In the genomic region with DNA sequence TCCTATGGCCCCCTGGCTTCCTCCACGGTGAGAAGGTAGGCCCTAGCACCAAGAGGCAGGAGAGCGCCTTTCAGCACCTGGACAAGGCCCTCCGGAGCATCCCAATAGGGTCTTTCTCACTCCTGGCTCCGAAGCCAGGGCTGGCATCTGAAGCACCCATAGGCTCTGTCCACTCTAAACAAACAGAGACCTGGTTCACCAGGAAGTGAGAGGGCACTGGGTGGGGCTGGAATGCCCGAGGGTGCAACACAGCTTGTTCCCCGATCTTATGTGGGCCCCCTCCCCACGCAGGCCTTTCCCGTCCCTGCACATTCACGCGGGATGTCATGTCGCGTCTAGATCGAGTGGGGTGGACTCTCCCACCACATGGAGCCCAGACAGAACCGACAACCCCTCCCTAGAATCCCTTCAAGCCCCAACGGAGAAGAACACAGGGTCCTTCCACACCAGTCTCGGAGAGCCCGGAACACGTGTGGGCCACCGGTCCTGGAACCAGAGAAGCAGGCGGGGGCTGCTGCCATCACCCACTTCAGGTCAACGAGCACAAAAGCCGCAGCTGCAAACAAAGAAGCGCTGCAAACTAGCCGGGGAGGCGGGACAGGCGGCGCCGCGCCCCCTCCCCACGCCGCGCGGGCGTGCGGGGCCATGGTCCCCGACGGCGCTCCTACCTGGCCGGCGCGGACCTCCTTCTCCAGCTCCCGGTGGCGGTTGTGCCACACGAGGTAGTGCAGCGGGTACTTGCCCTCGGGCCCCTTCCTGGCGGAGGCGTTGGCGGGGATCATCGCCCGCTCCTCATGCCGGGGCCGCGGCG, we compare ENCODE assay signal across 8 mouse cellular contexts. TPM values are rescaled to one million over a fixed set of nuclear protein-coding genes. Genes with fewer than 3 reads are reported as not detected.
DNase-seq lines count a peak whose midpoint lies in the region; ATAC-seq and TF ChIP-seq lines count a peak whose summit lies in the region.

No protein-coding gene starts in this region.

- H3K36me3 ChIP-seq in heart, embryonic 11.5 days (ENCODE audit: control insufficient read depth, insufficient read depth, low read length) = no peaks in the 10 kb centered on the region
- H3K36me3 ChIP-seq in G1E (replicated peaks) = no peaks in the 10 kb centered on the region
- H3K36me3 ChIP-seq in embryonic facial prominence, embryonic 15.5 days = no peaks in the 10 kb centered on the region
- H3K36me3 ChIP-seq in neural tube, embryonic 12.5 days = no peaks in the 10 kb centered on the region; the same call in 1 of the 2 replicates

- H3K9me3 ChIP-seq in heart, embryonic 11.5 days (replicated peaks; ENCODE audit: control insufficient read depth, low read length) = no peaks in the 10 kb centered on the region
- 0 out of 2 replicates have a peak, but pooled peaks cover 5% of the 10 kb centered on the region for H3K9me3 ChIP-seq in G1E (replicated peaks)
- H3K9me3 ChIP-seq in embryonic facial prominence, embryonic 15.5 days (replicated peaks) = no peaks in the 10 kb centered on the region
- no peaks in the 10 kb centered on the region for H3K9me3 ChIP-seq in neural tube, embryonic 12.5 days

- peak overlapping the region; percentile 84 for H3K4me3 ChIP-seq in heart, embryonic 11.5 days (ENCODE audit: low read depth, low read length)
- H3K4me3 ChIP-seq in G1E (ENCODE audit: low read depth, low read length) = peak overlapping the region; percentile 69
- peak overlapping the region; percentile 86 for H3K4me3 ChIP-seq in embryonic facial prominence, embryonic 15.5 days (replicated peaks)
- peak overlapping the region; percentile 79 for H3K4me3 ChIP-seq in neural tube, embryonic 12.5 days

- WGBS in heart, embryonic 11.5 days (ENCODE audit: insufficient replicate concordance) = 4% methylated on average over 52 of the region's 55 CpGs
- WGBS in embryonic facial prominence, embryonic 15.5 days = 2% methylated on average over 53 of the region's 55 CpGs
- WGBS in neural tube, embryonic 12.5 days = 2% methylated on average over 53 of the region's 55 CpGs

- peaks cover 6% of the 10 kb centered on the region; the same call in 1 of the 2 replicates for H3K27me3 ChIP-seq in heart, embryonic 11.5 days (ENCODE audit: control insufficient read depth, insufficient read depth, low read length)
- peaks cover 60% of the 10 kb centered on the region for H3K27me3 ChIP-seq in G1E (ENCODE audit: insufficient read depth, low read length)
- H3K27me3 ChIP-seq in embryonic facial prominence, embryonic 15.5 days = no peaks in the 10 kb centered on the region
- H3K27me3 ChIP-seq in neural tube, embryonic 12.5 days (replicated peaks) = no peaks in the 10 kb centered on the region

- peak overlapping the region; percentile 96 for H3K4me2 ChIP-seq in heart, embryonic 11.5 days
- peak overlapping the region; percentile 94 for H3K4me2 ChIP-seq in embryonic facial prominence, embryonic 15.5 days (replicated peaks)
- peak overlapping the region; percentile 68 for H3K4me2 ChIP-seq in neural tube, embryonic 12.5 days (replicated peaks)

- ATAC-seq in heart, embryonic 11.5 days (replicated peaks; ENCODE audit: insufficient number of reproducible peaks, low FRiP score, low TSS enrichment) = no peak
- ATAC-seq in G1E (ENCODE audit: extremely low read depth, insufficient number of reproducible peaks, low FRiP score, poor library complexity, severe bottlenecking) = no peak
- no peak for ATAC-seq in embryonic facial prominence, embryonic 15.5 days (ENCODE audit: insufficient number of reproducible peaks, low FRiP score, low TSS enrichment, low read depth)
- ATAC-seq in neural tube, embryonic 12.5 days (ENCODE audit: low FRiP score, low read depth) = no peak

- no peak for DNase-seq in heart, adult 8-10 months (ENCODE audit: low spot score)
- DNase-seq in G1E (ENCODE audit: low spot score) = no peak
- DNase-seq in kidney, postnatal 14 days = peak; percentile 17
- DNase-seq in layer of hippocampus, postnatal 36 days = no peak
- no peak for DNase-seq in urinary bladder, postnatal 14 days (ENCODE audit: low spot score)

- H3K27ac ChIP-seq in heart, embryonic 11.5 days (ENCODE audit: low read depth, low read length) = no peak overlapping the region
- no peak overlapping the region for H3K27ac ChIP-seq in embryonic facial prominence, embryonic 15.5 days (replicated peaks)
- H3K27ac ChIP-seq in neural tube, embryonic 12.5 days = no peak overlapping the region; the same call in 1 of the 2 replicates

- peak overlapping the region; percentile 82 for H3K9ac ChIP-seq in heart, embryonic 11.5 days (ENCODE audit: low read depth, low read length)
- peak overlapping the region; percentile 80 for H3K9ac ChIP-seq in embryonic facial prominence, embryonic 15.5 days
- peak overlapping the region; percentile 93 for H3K9ac ChIP-seq in neural tube, embryonic 12.5 days

- no peak for TF ChIP-seq CTCF in G1E (IDR thresholded peaks at IDR 0.05; ENCODE audit: low read depth, low read length)

- H3K4me1 ChIP-seq in heart, embryonic 11.5 days (ENCODE audit: control insufficient read depth, insufficient read depth, low read length) = peaks cover 32% of the 10 kb centered on the region
- peaks cover 40% of the 10 kb centered on the region for H3K4me1 ChIP-seq in G1E (ENCODE audit: insufficient read depth, low read depth, low read length)
- peaks cover 74% of the 10 kb centered on the region for H3K4me1 ChIP-seq in embryonic facial prominence, embryonic 15.5 days
- peaks cover 72% of the 10 kb centered on the region for H3K4me1 ChIP-seq in neural tube, embryonic 12.5 days

RNA-seq across cellular contexts. Expression of gene Ankrd13b, which starts 0.5 kb away (rescaled TPM):
- polyA plus RNA-seq in heart, embryonic 11.5 days (2014; fragmentation: Nextera tagmentation; extraction: Ambion mirVana) = 3.0 and 3.4 TPM in 2 replicates
- 10 to 100 TPM in 2 of 4 experiments, 1 to 10 TPM in 2; 7.5 to 11.6 (median 9.9) TPM for total RNA-seq in heart, adult 8-10 months (2022)
- total RNA-seq in G1E (2014; fragmentation: Nextera tagmentation) (1.3 TPM in 1 of 2 replicates, not detected in the other), G1E (2017) (0.12 TPM in 1 of 2 replicates, not detected in the other)
- 0.36 and 0.41 TPM in 2 replicates for polyA plus RNA-seq in G1E (2012)
- polyA plus RNA-seq in embryonic facial prominence, embryonic 15.5 days (2015; fragmentation: Nextera tagmentation; extraction: Ambion mirVana) = 8.9 and 10.4 TPM in 2 replicates
- polyA plus RNA-seq in neural tube, embryonic 12.5 days (2016; fragmentation: Nextera tagmentation; extraction: Ambion mirVana) = 33.8 and 39.7 TPM in 2 replicates
- 10 to 100 TPM; 83.2 to 88.4 TPM for total RNA-seq in layer of hippocampus, postnatal 36 days (2021)

RNA-seq across cellular contexts. Expression of gene Git1, which starts 4.4 kb away (rescaled TPM):
- polyA plus RNA-seq in heart, embryonic 11.5 days (2014; fragmentation: Nextera tagmentation; extraction: Ambion mirVana) = 13.3 and 15.1 TPM in 2 replicates
- 10 to 100 TPM; 53.5 to 63.3 (median 57.1) TPM for total RNA-seq in heart, adult 8-10 months (2022)
- total RNA-seq in G1E (2014; fragmentation: Nextera tagmentation) = 42.8 and 51.4 TPM in 2 replicates
- total RNA-seq in G1E (2017) = 9.5 and 9.6 TPM in 2 replicates
- 90.7 and 98.0 TPM in 2 replicates for polyA plus RNA-seq in G1E (2012)
- 11.7 and 12.5 TPM in 2 replicates for polyA plus RNA-seq in embryonic facial prominence, embryonic 15.5 days (2015; fragmentation: Nextera tagmentation; extraction: Ambion mirVana)
- 12.5 and 14.4 TPM in 2 replicates for polyA plus RNA-seq in neural tube, embryonic 12.5 days (2016; fragmentation: Nextera tagmentation; extraction: Ambion mirVana)
- 100 to 1,000 TPM; 284 to 288 TPM for total RNA-seq in layer of hippocampus, postnatal 36 days (2021)

RNA-seq across cellular contexts. Expression of gene Abhd15, which starts 25.9 kb away (rescaled TPM):
- 0.82 and 1.5 TPM in 2 replicates for polyA plus RNA-seq in heart, embryonic 11.5 days (2014; fragmentation: Nextera tagmentation; extraction: Ambion mirVana)
- total RNA-seq in heart, adult 8-10 months (2022) = 1 to 10 TPM; 1.7 to 3.2 (median 2.2) TPM
- total RNA-seq in G1E (2014; fragmentation: Nextera tagmentation) = 0.30 TPM in 1 of 2 replicates, not detected in the other
- 0.12 and 0.27 TPM in 2 replicates for total RNA-seq in G1E (2017)
- polyA plus RNA-seq in G1E (2012) = 0.29 and 0.34 TPM in 2 replicates
- 3.5 and 3.9 TPM in 2 replicates for polyA plus RNA-seq in embryonic facial prominence, embryonic 15.5 days (2015; fragmentation: Nextera tagmentation; extraction: Ambion mirVana)
- polyA plus RNA-seq in neural tube, embryonic 12.5 days (2016; fragmentation: Nextera tagmentation; extraction: Ambion mirVana) = 5.2 and 7.1 TPM in 2 replicates
- total RNA-seq in layer of hippocampus, postnatal 36 days (2021) = 1 to 10 TPM; 1.3 to 1.5 TPM

RNA-seq across cellular contexts. Expression of gene Coro6, which starts 26.8 kb away (rescaled TPM):
- polyA plus RNA-seq in heart, embryonic 11.5 days (2014; fragmentation: Nextera tagmentation; extraction: Ambion mirVana) = 35.3 and 38.9 TPM in 2 replicates
- 100 to 1,000 TPM; 221 to 251 (median 232) TPM for total RNA-seq in heart, adult 8-10 months (2022)
- total RNA-seq in G1E (2014; fragmentation: Nextera tagmentation) (not detected in 2 replicates), G1E (2017) (0.11 TPM in 1 of 2 replicates, not detected in the other)
- polyA plus RNA-seq in G1E (2012) = not detected in 2 replicates
- polyA plus RNA-seq in embryonic facial prominence, embryonic 15.5 days (2015; fragmentation: Nextera tagmentation; extraction: Ambion mirVana) = 1.6 and 2.4 TPM in 2 replicates
- 0.15 TPM in 2 replicates for polyA plus RNA-seq in neural tube, embryonic 12.5 days (2016; fragmentation: Nextera tagmentation; extraction: Ambion mirVana)
- total RNA-seq in layer of hippocampus, postnatal 36 days (2021) = 10 to 100 TPM; 12.5 to 15.9 TPM

RNA-seq across cellular contexts. Expression of gene Trp53i13, which starts 26.8 kb away (rescaled TPM):
- 23.0 and 24.8 TPM in 2 replicates for polyA plus RNA-seq in heart, embryonic 11.5 days (2014; fragmentation: Nextera tagmentation; extraction: Ambion mirVana)
- total RNA-seq in heart, adult 8-10 months (2022) = 10 to 100 TPM; 10.5 to 12.4 (median 11.4) TPM
- total RNA-seq in G1E (2014; fragmentation: Nextera tagmentation) = 1.4 and 7.0 TPM in 2 replicates
- 0.71 and 1.4 TPM in 2 replicates for total RNA-seq in G1E (2017)
- 5.4 and 6.0 TPM in 2 replicates for polyA plus RNA-seq in G1E (2012)
- polyA plus RNA-seq in embryonic facial prominence, embryonic 15.5 days (2015; fragmentation: Nextera tagmentation; extraction: Ambion mirVana) = 61.8 and 63.9 TPM in 2 replicates
- polyA plus RNA-seq in neural tube, embryonic 12.5 days (2016; fragmentation: Nextera tagmentation; extraction: Ambion mirVana) = 28.7 and 32.4 TPM in 2 replicates
- 1 to 10 TPM; 5.4 to 5.9 TPM for total RNA-seq in layer of hippocampus, postnatal 36 days (2021)
